Mouse (Mus musculus): Measurements from ENCODE around the gene Ppl.

DNA sequence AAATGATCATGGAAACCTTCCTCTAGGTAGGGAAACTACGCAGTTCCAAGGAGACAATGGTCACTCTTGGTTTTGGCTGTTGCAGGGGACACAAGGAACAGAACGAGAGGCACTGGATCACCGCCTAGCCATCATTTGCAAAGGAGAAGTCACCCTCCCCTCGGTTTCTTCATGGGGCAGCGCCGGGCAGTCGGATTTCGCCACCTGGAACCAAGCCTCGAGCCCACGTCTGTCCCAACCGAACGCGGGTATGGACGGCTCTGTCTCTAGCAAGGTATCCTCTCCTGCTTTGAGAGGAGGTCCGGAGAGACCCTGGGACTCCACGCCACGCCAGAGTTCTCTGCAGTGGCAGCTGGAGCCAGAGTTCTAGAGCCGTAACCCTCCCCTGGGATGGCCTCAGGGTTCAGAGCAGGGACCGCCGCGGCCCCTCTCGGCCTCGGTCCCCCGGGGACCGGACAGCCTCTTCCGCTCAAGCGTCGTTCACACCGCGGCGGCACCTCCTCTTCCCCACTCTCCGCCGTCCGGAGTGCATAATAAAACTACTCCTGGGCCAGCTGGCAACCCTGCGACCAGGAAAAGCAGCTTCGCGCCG, 82.9 kb downstream of the Ppl start:
- TF ChIP-seq MAX (IDR thresholded peaks at IDR 0.05; ENCODE audit: low read depth) (no peak), USF1 (IDR thresholded peaks at IDR 0.05; ENCODE audit: low read depth) (no peak), POLR2A (IDR thresholded peaks at IDR 0.05; ENCODE audit: insufficient read length, low read depth) (no peak), MYOG (IDR thresholded peaks at IDR 0.05; ENCODE audit: control insufficient read depth in 1 of 3, insufficient read depth in 1 of 3, insufficient read length in 2 of 3, low read depth in 2 of 3) (no peak), REST (IDR thresholded peaks at IDR 0.05; ENCODE audit: insufficient read depth, insufficient read length) (no peak), CEBPB (IDR thresholded peaks at IDR 0.05; ENCODE audit: insufficient read depth, poor library complexity, severe bottlenecking) (no peak), TCF12 (IDR thresholded peaks at IDR 0.05; ENCODE audit: insufficient read depth, poor library complexity, severe bottlenecking) (no peak), E2F4 (IDR thresholded peaks at IDR 0.05; ENCODE audit: insufficient read depth) (no peak), POLR2AphosphoS2 (IDR thresholded peaks at IDR 0.05; ENCODE audit: insufficient read length, low read depth) (no peak), SRF (IDR thresholded peaks at IDR 0.05; ENCODE audit: control insufficient read depth, insufficient read length, low read depth) (no peak), TCF3 (IDR thresholded peaks at IDR 0.05; ENCODE audit: insufficient read length, low read depth) (no peak), MYOD1 (IDR thresholded peaks at IDR 0.05; ENCODE audit: control insufficient read depth in 1 of 3, insufficient read length in 2 of 3, low read depth in 2 of 3) (no peak)

Data from myocyte (in vitro differentiated cells).